Mouse (Mus musculus) MEL (cell line): ENCODE data around the gene Tmem80.

Experiments used
- CTCF ChIP-seq, 3 experiments: IDR thresholded peaks in 2 of 3; conservative IDR thresholded peaks in 1 of 3; 2 replicates each; pipeline ENCODE4 v1.5.1; 2011 to 2012; ENCODE audit warnings: low read length in 3 of 3, low read depth in 2 of 3, mild to moderate bottlenecking in 2 of 3, improper control_type of control experiment in 1 of 3, inconsistent platforms in 1 of 3, mixed read lengths in 1 of 3, moderate library complexity in 1 of 3; ENCODE audit not compliant: control insufficient read depth in 1 of 3, insufficient read depth in 1 of 3, poor library complexity in 1 of 3, severe bottlenecking in 1 of 3
- ELF1 ChIP-seq: IDR thresholded peaks from 2 replicates; pipeline ENCODE4 v1.6.1; 2014; ENCODE audit warnings: low read depth, mild to moderate bottlenecking, inconsistent platforms, low read length, improper control_type of control experiment, moderate library complexity
- EP300 ChIP-seq, 2 experiments: IDR thresholded peaks; 2 replicates each; pipeline ENCODE4 v1.6.1; 2011; ENCODE audit warnings: improper control_type of control experiment in 2 of 2, low read length in 2 of 2, low read depth in 1 of 2, mild to moderate bottlenecking in 1 of 2
- GATA1 ChIP-seq: IDR thresholded peaks from 2 replicates; pipeline ENCODE4 v1.6.1; 2011; ENCODE audit warnings: low read depth, low read length, improper control_type of control experiment
- MAFK ChIP-seq: IDR thresholded peaks from 2 replicates; pipeline ENCODE4 v1.6.1; 2011; ENCODE audit warnings: low read depth, mild to moderate bottlenecking, low read length, improper control_type of control experiment, borderline replicate concordance
- MAZ ChIP-seq: IDR thresholded peaks from 2 replicates; pipeline ENCODE4 v1.6.1; 2012; ENCODE audit warnings: low read depth, mild to moderate bottlenecking, inconsistent platforms, low read length, improper control_type of control experiment
- MEF2A ChIP-seq: IDR thresholded peaks from 2 replicates; pipeline ENCODE4 v1.6.1; 2014; ENCODE audit warnings: low read depth, mild to moderate bottlenecking, inconsistent platforms, low read length, improper control_type of control experiment; ENCODE audit not compliant: poor library complexity, insufficient replicate concordance, severe bottlenecking; ENCODE audit errors: extremely low read depth
- POLR2A ChIP-seq, 2 experiments: IDR thresholded peaks; 2 replicates each; pipeline ENCODE4 v1.6.1; 2011 to 2012; ENCODE audit warnings: low read length in 2 of 2, mild to moderate bottlenecking in 2 of 2, control low read depth in 1 of 2, improper control_type of control experiment in 1 of 2, low read depth in 1 of 2, moderate library complexity in 1 of 2; ENCODE audit not compliant: control insufficient read depth in 1 of 2, insufficient read depth in 1 of 2, poor library complexity in 1 of 2
- SIN3A ChIP-seq: IDR thresholded peaks from 2 replicates; pipeline ENCODE4 v1.6.1; 2012; ENCODE audit warnings: low read length, improper control_type of control experiment, inconsistent platforms
- TAL1 ChIP-seq: IDR thresholded peaks from 2 replicates; pipeline ENCODE4 v1.6.1; 2012; ENCODE audit warnings: mild to moderate bottlenecking, inconsistent platforms, low read length, moderate library complexity, mixed read lengths
- ZC3H11A ChIP-seq: IDR thresholded peaks from 2 replicates; pipeline ENCODE4 v1.6.1; 2012; ENCODE audit warnings: low read depth, mild to moderate bottlenecking, inconsistent platforms, low read length, improper control_type of control experiment
- ZMIZ1 ChIP-seq: IDR thresholded peaks from 2 replicates; pipeline ENCODE4 v1.6.1; 2012; ENCODE audit warnings: low read depth, mild to moderate bottlenecking, inconsistent platforms, low read length, improper control_type of control experiment, moderate library complexity
- ZNF384 ChIP-seq: IDR thresholded peaks from 2 replicates; pipeline ENCODE4 v1.6.1; 2012; ENCODE audit warnings: low read depth, mild to moderate bottlenecking, inconsistent platforms, low read length, improper control_type of control experiment

- TF ChIP-seq ZC3H11A = no peak
- no peak for TF ChIP-seq SIN3A
- TF ChIP-seq CTCF (IDR thresholded peaks at IDR 0.05 in 2 of 3, conservative IDR thresholded peaks at IDR 0.05 in 1 of 3; ENCODE audit: control insufficient read depth in 1 of 3, insufficient read depth in 1 of 3, low read depth in 2 of 3, low read length in 3 of 3, poor library complexity in 1 of 3, severe bottlenecking in 1 of 3) = no peak
- no peak for TF ChIP-seq MAFK
- no peak for TF ChIP-seq ELF1
- TF ChIP-seq MEF2A = no peak
- TF ChIP-seq ZMIZ1 = no peak
- no peak for TF ChIP-seq TAL1
- TF ChIP-seq EP300 (IDR thresholded peaks at IDR 0.05; ENCODE audit: low read depth in 1 of 2, low read length in 2 of 2) = no peak
- TF ChIP-seq MAZ = no peak
- TF ChIP-seq GATA1 = no peak
- TF ChIP-seq POLR2A (IDR thresholded peaks at IDR 0.05; ENCODE audit: control insufficient read depth in 1 of 2, insufficient read depth in 1 of 2, low read depth in 1 of 2, low read length in 2 of 2, poor library complexity in 1 of 2) = no peak
- no peak for TF ChIP-seq ZNF384
Measured at GRCm38 (mm10) chr7:141299175-141299574, 28.4 kb upstream of the Tmem80 start.
